Mouse (Mus musculus) brain, embryonic 14.5 days (tissue): ENCODE measurements around the gene Dock9.

Experiments used
- CTCF ChIP-seq: fragments of 200-500 bp; IDR thresholded peaks from 2 replicates; pipeline ENCODE4 v1.5.1; 2012; ENCODE audit warnings: inconsistent platforms, mild to moderate bottlenecking, moderate library complexity, borderline replicate concordance; ENCODE audit not compliant: insufficient read depth, insufficient read length; ENCODE audit errors: extremely low read depth
- POLR2A ChIP-seq: fragments of 200-500 bp; IDR thresholded peaks from 2 replicates; pipeline ENCODE4 v1.6.1; 2012; ENCODE audit warnings: mild to moderate bottlenecking, inconsistent platforms, borderline replicate concordance; ENCODE audit not compliant: poor library complexity, insufficient read depth, insufficient read length, severe bottlenecking; ENCODE audit errors: extremely low read depth

- TF ChIP-seq CTCF, result no peak
- no peak for TF ChIP-seq POLR2A
Measured at GRCm38 (mm10) chr14:121687274-121687673, 110.4 kb downstream of the Dock9 start.
